Mouse (Mus musculus) heart, embryonic 14.5 days (tissue): ENCODE data around the gene Ifitm2. TPM values are rescaled to one million over a fixed set of nuclear protein-coding genes. Genes with fewer than 3 reads are reported as not detected.
A peak's percentile ranks its signal among the peaks of the same experiment; 100 is the strongest.

Experiments used
- ATAC-seq: fragments of 200-750 bp; cut with Nextera tagmentation; 2 replicates; pipeline ENCODE4 v1.8.0; 2017; ENCODE audit warnings: low read depth, moderate TSS enrichment; ENCODE audit not compliant: insufficient number of reproducible peaks, insufficient read depth, low FRiP score
- H3K27ac ChIP-seq, 2 experiments: fragments of 200-500 bp in 1 of 2; fragments of 300-500 bp in 1 of 2; sonication (generic) in 1 of 2; replicated peaks in 1 of 2; 2 replicates each; pipeline ENCODE4 v1.5.1; 2012 to 2014; ENCODE audit warnings: low read depth in 2 of 2, low read length in 2 of 2, control low read depth in 1 of 2, mild to moderate bottlenecking in 1 of 2, mixed read lengths in 1 of 2; ENCODE audit not compliant: control insufficient read depth in 1 of 2, insufficient read depth in 1 of 2
- H3K27me3 ChIP-seq: fragments of 300-500 bp; sonication (generic); 2 replicates; pipeline ENCODE4 v1.6.1; 2014; ENCODE audit warnings: mild to moderate bottlenecking, low read length, control low read depth; ENCODE audit not compliant: control insufficient read depth, insufficient read depth
- H3K36me3 ChIP-seq: fragments of 300-500 bp; sonication (generic); 2 replicates; pipeline ENCODE4 v1.6.1; 2014; ENCODE audit warnings: mild to moderate bottlenecking, control low read depth, low read length, mixed read lengths; ENCODE audit not compliant: control insufficient read depth, insufficient read depth
- H3K4me1 ChIP-seq, 2 experiments: fragments of 200-500 bp in 1 of 2; fragments of 300-500 bp in 1 of 2; sonication (generic) in 1 of 2; 2 replicates each; pipeline ENCODE4 v1.6.1; 2012 to 2014; ENCODE audit warnings: low read length in 2 of 2, control low read depth in 1 of 2, mixed read lengths in 1 of 2; ENCODE audit not compliant: control insufficient read depth in 2 of 2, insufficient read depth in 2 of 2
- H3K4me2 ChIP-seq: fragments of 300-500 bp; sonication (generic); 2 replicates; pipeline ENCODE4 v1.6.1; 2014; ENCODE audit warnings: mild to moderate bottlenecking, low read length
- H3K4me3 ChIP-seq, 2 experiments: fragments of 200-500 bp in 1 of 2; fragments of 300-500 bp in 1 of 2; sonication (generic) in 1 of 2; 2 replicates each; pipeline ENCODE4 v1.5.1; 2012 to 2014; ENCODE audit warnings: low read length in 2 of 2, mild to moderate bottlenecking in 2 of 2, control low read depth in 1 of 2, low read depth in 1 of 2, moderate library complexity in 1 of 2; ENCODE audit not compliant: control insufficient read depth in 1 of 2, insufficient read depth in 1 of 2
- H3K9ac ChIP-seq: fragments of 300-500 bp; sonication (generic); 2 replicates; pipeline ENCODE4 v1.6.1; 2014; ENCODE audit warnings: mild to moderate bottlenecking, low read length
- H3K9me3 ChIP-seq: fragments of 300-500 bp; sonication (generic); 2 replicates; pipeline ENCODE4 v1.6.1; 2016; ENCODE audit warnings: low read length, control low read depth; ENCODE audit not compliant: control insufficient read depth
- WGBS: fragments of 180-500 bp; shearing (Covaris S2); extraction: QIAGEN DNeasy Blood & Tissue Kit; methylation state at CpG from one replicate; pipeline ENCODE4 v1.1.7; 2014; 5-methylcytosine and 5-hydroxymethylcytosine counted together
- polyA plus RNA-seq: library from polyadenylated mRNA; unstranded; fragments of >200 nt; fragmentation: Nextera tagmentation; extraction: Ambion mirVana; gene quantifications from 2 replicates; pipeline ENCODE4 v1.2.1, GENCODE M21; 2014

The Ifitm2 gene
- polyA plus RNA-seq, 1 experiment from 2014 or later: 692 TPM

- Histone ChIP-seq H3K4me1 (peaks cover 5 to 7% of the 10 kb centered on the region in 2 experiments; a peak in 3 of 4 replicates), H3K9me3 (no peaks in the 10 kb centered on the region), H3K4me2 (no peak within 1 kb of the TSS), H3K27ac (no peak within 1 kb of the TSS), H3K36me3 (no peaks in the 10 kb centered on the region), H3K4me3 (no peak within 1 kb of the TSS), H3K27me3 (peaks cover 20% of the 10 kb centered on the region), H3K9ac (no peak within 1 kb of the TSS)
- 66% methylated on average over 4 of the region's 4 CpGs for WGBS
- no peak for ATAC-seq
These were observed 11.1 kb upstream of the Ifitm2 start, which contains the start of gene Ifitm1 for GRCm38 (mm10) chr7:140966921-140967320. Gene Ifitm1 (plus strand): TSS chr7:140967221.

DNA sequence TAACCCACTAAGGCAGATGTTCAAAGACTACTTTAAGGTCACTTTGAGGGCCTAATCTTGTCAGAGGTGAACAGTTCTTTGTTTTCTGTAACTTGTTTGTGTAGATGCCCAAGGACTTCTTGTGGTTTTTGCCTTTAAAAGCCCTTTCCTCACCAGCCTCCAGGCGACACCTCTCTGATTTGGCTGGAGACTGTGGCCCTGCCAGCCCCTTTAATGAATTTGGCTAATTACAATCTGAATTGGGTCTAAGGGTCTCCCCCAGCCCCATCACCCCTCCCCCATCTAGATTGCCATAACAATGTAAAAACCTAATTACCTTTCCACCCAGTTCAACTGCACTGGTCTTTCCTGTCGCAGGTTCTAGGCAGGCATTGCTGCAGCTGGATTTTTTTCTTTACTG lies 6.9 kb upstream of the Ifitm2 start:
- Histone ChIP-seq H3K9ac (no peak overlapping the region), H3K36me3 (no peaks in the 10 kb centered on the region), H3K4me1 (no peaks in the 10 kb centered on the region; a peak in 1 of 4 replicates), H3K4me2 (no peak overlapping the region), H3K27ac (no peak overlapping the region), H3K9me3 (no peaks in the 10 kb centered on the region), H3K4me3 (no peak overlapping the region), H3K27me3 (peaks cover 13% of the 10 kb centered on the region)
- ATAC-seq: no peak
- 77% methylated on average over 2 of the region's 2 CpGs for WGBS

- Histone ChIP-seq H3K27me3 (0 out of 2 replicates have a peak, but pooled peaks cover 3% of the 10 kb centered on the region), H3K4me3 (no peak overlapping the region), H3K9me3 (no peaks in the 10 kb centered on the region), H3K4me1 (peaks cover 0 to 2% of the 10 kb centered on the region in 2 experiments; a peak in 2 of 4 replicates), H3K27ac (no peak overlapping the region), H3K4me2 (no peak overlapping the region), H3K36me3 (no peaks in the 10 kb centered on the region), H3K9ac (no peak overlapping the region)
- no peak for ATAC-seq
- WGBS: 60% methylated on average over 2 of the region's 2 CpGs
These were observed 5.6 kb upstream of the Ifitm2 start for GRCm38 (mm10) chr7:140961416-140961815.

- Histone ChIP-seq H3K27ac (no peak overlapping the region), H3K9me3 (no peaks in the 10 kb centered on the region), H3K9ac (no peak overlapping the region), H3K4me1 (peaks cover 0 to 7% of the 10 kb centered on the region in 2 experiments; a peak in 2 of 4 replicates), H3K36me3 (no peaks in the 10 kb centered on the region), H3K4me2 (no peak overlapping the region), H3K27me3 (no peaks in the 10 kb centered on the region), H3K4me3 (no peak overlapping the region)
- WGBS: 78% methylated on average over 5 of the region's 5 CpGs
- no peak for ATAC-seq
These were observed 4.2 kb upstream of the Ifitm2 start for GRCm38 (mm10) chr7:140960026-140960425.

DNA sequence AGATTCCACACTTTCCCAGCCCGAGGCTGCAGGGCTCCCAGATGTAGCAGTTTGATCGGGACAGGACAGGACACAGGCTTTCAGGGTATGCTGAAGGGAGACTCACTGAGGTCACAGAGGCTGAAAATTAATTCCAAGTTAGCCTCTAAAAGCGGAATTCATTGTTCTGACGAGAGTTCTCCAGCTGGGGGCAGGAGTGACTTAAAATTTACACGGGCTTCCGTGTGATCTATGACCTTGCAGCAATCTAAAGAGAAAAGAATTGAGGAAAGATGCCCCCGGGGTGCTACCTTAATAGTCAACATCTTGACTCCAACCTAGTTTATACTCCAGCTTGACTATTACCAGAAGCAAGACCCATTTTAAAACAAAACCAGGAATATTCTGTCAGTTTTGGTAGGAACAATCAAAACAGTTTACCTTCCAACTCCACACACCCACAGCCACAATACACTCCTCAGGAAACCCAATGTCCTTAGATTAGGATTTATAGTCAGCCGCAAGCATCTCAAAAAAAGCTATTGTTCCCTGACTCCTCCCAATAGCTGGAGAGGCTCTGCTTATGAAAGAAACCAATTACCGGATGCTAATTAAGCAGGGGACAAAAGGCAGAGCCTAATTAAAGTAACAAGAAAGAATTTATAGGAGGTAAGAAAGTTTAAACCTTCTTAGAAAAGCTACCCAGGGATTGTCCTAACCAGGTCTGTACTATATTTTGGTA lies 3.6 kb upstream of the Ifitm2 start:
- WGBS: 18% methylated on average over 9 of the region's 9 CpGs
- no peaks in the 10 kb centered on the region for H3K9me3 ChIP-seq
- no peak for ATAC-seq
- H3K9ac ChIP-seq: no peak overlapping the region; the same call in 1 of the 2 replicates
- no peak overlapping the region for H3K4me3 ChIP-seq
- H3K27ac ChIP-seq: no peak overlapping the region
- H3K27me3 ChIP-seq: no peaks in the 10 kb centered on the region
- H3K36me3 ChIP-seq: no peaks in the 10 kb centered on the region
- H3K4me1 ChIP-seq: peaks cover 4 to 7% of the 10 kb centered on the region in 2 experiments; a peak in 3 of 4 replicates
- no peak overlapping the region for H3K4me2 ChIP-seq

DNA sequence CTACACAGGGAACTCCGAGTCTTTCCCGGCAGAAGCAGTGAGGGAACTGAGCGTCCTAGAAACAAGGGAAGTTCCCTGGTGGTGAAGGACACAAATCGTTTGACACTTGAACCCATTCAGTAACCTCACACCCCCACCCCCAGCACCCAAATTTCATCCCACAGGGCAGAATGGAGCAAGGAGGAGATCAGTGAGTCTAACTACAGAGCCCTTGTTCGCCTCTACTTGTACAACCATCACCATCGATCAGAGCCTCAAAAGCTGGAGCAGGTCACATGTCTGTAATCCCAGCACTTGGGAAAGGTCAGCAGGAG lies 726 bp upstream of the Ifitm2 start:
- Histone ChIP-seq H3K4me1 (peaks cover 11 to 16% of the 10 kb centered on the region in 2 experiments), H3K4me2 (peak overlapping the region; percentile 82), H3K9ac (no peak overlapping the region), H3K4me3 (no peak overlapping the region), H3K9me3 (no peaks in the 10 kb centered on the region), H3K27ac (peak overlapping the region; percentile 85 to 89), H3K27me3 (no peaks in the 10 kb centered on the region), H3K36me3 (0 out of 2 replicates have a peak, but pooled peaks cover 7% of the 10 kb centered on the region)
- ATAC-seq: no peak
- WGBS: 42% methylated on average over 6 of the region's 6 CpGs

- ATAC-seq: peak; percentile 23
- peak overlapping the region; percentile 57 to 63 for H3K4me3 ChIP-seq
- H3K9ac ChIP-seq: peak overlapping the region; percentile 80
- peak overlapping the region; percentile 85 to 89 for H3K27ac ChIP-seq
- H3K27me3 ChIP-seq: no peaks in the 10 kb centered on the region
- 4% methylated on average over 17 of the region's 17 CpGs for WGBS
- 0 out of 2 replicates have a peak, but pooled peaks cover 7% of the 10 kb centered on the region for H3K36me3 ChIP-seq
- H3K9me3 ChIP-seq: no peaks in the 10 kb centered on the region
- peaks cover 19 to 23% of the 10 kb centered on the region in 2 experiments for H3K4me1 ChIP-seq
- H3K4me2 ChIP-seq: peak overlapping the region; percentile 82
These were observed 445 bp downstream of the Ifitm2 start for GRCm38 (mm10) chr7:140955342-140955741.
